Mouse (Mus musculus) cerebellum, postnatal 4 days (tissue): ENCODE measurements around the gene Kmt5b.

Source experiments
- DNase-seq, 2 experiments: peaks; one replicate each; pipeline ENCODE4 v3.0.0; 2022; ENCODE audit warnings: low spot score in 2 of 2, mixed read lengths in 1 of 2

The Kmt5b gene

GRCm38 (mm10) chr19:3767781-3768696 is 818 bp downstream of the Kmt5b start:
- peak; percentile 77 to 92 for DNase-seq

GRCm38 (mm10) chr19:3768697-3769383 is 1.6 kb downstream of the Kmt5b start:
- DNase-seq: peak; percentile 86 to 98

GRCm38 (mm10) chr19:3769533-3769932 is 2.3 kb downstream of the Kmt5b start:
- no peak for DNase-seq

GRCm38 (mm10) chr19:3774159-3774558 is 6.9 kb downstream of the Kmt5b start:
- no peak for DNase-seq

- DNase-seq: no peak
These were observed 11.5 kb downstream of the Kmt5b start for GRCm38 (mm10) chr19:3778713-3779112.

GRCm38 (mm10) chr19:3790077-3790476 is 22.9 kb downstream of the Kmt5b start:
- no peak for DNase-seq

GRCm38 (mm10) chr19:3805526-3805925 is 38.3 kb downstream of the Kmt5b start:
- DNase-seq: no peak

- no peak for DNase-seq
These were observed 43.5 kb downstream of the Kmt5b start for GRCm38 (mm10) chr19:3810536-3811233.

GRCm38 (mm10) chr19:3814461-3814860 is 47.2 kb downstream of the Kmt5b start:
- no peak for DNase-seq

- DNase-seq: no peak
These were observed 48.6 kb downstream of the Kmt5b start for GRCm38 (mm10) chr19:3815824-3816223.

- no peak for DNase-seq
These were observed 51.9 kb downstream of the Kmt5b start for GRCm38 (mm10) chr19:3819080-3819479.

- DNase-seq: no peak
These were observed 52.8 kb downstream of the Kmt5b start for GRCm38 (mm10) chr19:3819899-3820444.

- no peak for DNase-seq
These were observed 57.8 kb downstream of the Kmt5b start for GRCm38 (mm10) chr19:3825044-3825443.

GRCm38 (mm10) chr19:3829863-3830262 is 62.6 kb downstream of the Kmt5b start:
- no peak for DNase-seq

GRCm38 (mm10) chr19:3831716-3832115 is 64.5 kb downstream of the Kmt5b start:
- DNase-seq: no peak

- DNase-seq: peak in 1 of 2 experiments; percentile 51
These were observed 65.7 kb downstream of the Kmt5b start for GRCm38 (mm10) chr19:3832851-3833353.

- no peak for DNase-seq
These were observed 67.1 kb downstream of the Kmt5b start for GRCm38 (mm10) chr19:3834301-3834700.

- DNase-seq: no peak
These were observed 69.6 kb downstream of the Kmt5b start for GRCm38 (mm10) chr19:3836791-3837190.

GRCm38 (mm10) chr19:3838931-3839330 is 71.7 kb downstream of the Kmt5b start:
- DNase-seq: no peak

- DNase-seq: no peak
These were observed 72.5 kb downstream of the Kmt5b start for GRCm38 (mm10) chr19:3839686-3840085.

GRCm38 (mm10) chr19:3840214-3840651 is 73.0 kb downstream of the Kmt5b start:
- no peak for DNase-seq

GRCm38 (mm10) chr19:3840685-3841084 is 73.5 kb downstream of the Kmt5b start:
- DNase-seq: no peak
